Mouse (Mus musculus) Muller cell, postnatal 12 days (primary cell): Measurements from ENCODE around the gene Fgfr2.
"Not testable (repeated sequence)": the region's sequence is repeated elsewhere in the genome, so short reads cannot be mapped to it uniquely, and the experiment has no call there.

Source experiments
- DNase-seq: peaks from one replicate; pipeline ENCODE4 v3.0.0-alpha.2; 2015; ENCODE audit errors: inconsistent ontology term

Fgfr2 gene

DNA sequence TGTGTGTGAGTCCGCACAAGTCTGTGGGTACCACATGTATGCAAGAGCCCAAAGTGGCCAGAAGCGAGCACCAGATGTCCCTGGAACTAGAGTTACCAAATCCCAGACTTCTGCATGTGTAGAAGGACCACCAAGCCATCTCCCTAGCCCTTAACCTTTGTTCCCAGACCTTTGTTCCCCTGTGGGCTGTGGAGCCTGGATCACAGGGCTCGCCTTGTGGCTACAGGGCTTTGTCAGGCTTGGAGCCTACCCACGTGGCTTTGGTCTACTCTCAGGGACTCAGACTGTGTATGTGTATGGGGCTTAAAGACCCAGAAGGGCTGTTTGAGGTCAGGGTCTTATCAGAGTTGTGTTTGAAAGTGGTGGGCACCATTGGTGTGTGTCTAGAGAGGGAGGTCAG lies 2434.5 kb downstream of the Fgfr2 start:
- DNase-seq, result no peak

DNA sequence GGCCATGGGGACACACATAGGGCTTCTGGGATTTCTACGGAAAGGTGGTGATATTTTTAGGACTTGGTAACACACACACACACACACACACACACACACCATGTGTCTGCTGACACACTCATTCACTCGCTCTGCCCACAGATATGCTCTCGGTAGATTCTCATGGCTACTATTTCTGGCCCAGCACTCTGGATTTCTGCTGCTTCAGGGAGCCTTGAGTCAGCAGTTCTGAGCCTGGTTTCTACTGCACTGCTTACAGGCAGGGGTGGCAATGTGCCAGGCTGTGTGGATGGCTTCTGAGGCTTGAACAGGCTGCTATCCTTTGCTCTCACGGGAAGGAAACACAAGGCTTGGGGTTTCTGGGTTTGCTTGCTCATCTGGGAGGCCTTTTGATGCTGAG lies 2441.4 kb downstream of the Fgfr2 start:
- peak; percentile 45 for DNase-seq

DNA sequence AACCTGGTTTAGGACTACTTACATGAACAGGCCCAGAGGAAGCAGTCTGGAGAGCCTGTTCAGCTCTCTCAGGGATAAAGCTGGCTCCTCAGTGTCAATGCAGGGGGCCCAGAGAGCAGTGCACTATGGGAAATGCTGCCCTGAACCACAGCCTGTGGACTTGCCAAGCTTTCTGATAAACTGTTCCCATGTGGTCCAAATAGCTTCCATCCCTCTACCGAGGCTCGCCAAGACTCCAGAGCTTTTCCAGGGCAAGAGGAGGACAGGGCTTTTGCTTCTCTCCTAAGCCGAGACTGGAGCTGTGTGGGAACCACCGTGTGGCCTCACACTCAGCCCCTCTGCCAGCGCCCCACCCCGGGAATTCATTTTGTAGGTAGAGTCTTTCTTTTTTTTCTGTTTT lies 2444.7 kb downstream of the Fgfr2 start:
- DNase-seq, result no peak

DNA sequence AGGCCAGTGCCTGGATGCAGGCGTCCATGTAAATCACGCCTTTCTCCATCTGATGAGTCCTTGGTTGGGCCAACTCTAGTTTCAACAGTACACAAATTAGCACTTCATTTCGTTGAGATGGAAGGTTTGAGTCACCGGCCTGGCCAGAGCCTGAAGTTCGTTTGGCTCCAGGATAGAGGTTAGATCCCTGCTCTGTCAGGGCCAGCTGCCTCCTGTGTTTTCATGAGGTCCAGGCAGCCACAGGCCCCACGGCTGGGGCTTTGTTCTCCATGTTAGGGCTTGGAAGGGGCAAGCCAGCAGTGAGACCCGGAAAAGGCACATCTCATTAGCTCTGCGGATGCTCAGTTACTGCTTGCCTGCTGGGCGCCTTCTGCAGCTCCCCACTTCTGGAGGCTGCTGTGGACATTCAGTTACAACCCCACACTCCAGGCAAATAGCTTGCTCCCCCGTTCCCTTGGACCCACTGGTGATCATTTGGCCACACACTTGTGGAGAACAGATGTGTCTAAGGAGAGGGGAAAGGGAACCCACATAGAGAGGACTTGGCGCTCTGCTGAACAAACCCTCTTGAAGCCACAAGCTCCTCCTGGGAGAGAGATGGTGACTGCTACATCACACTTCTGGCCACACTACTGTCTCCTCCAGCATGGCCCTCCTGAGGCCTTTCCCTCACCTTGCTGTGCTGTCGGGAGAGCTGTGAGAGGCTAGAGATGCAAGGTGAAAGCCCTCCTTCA lies 2445.4 kb downstream of the Fgfr2 start:
- peak; percentile 73 for DNase-seq

DNA sequence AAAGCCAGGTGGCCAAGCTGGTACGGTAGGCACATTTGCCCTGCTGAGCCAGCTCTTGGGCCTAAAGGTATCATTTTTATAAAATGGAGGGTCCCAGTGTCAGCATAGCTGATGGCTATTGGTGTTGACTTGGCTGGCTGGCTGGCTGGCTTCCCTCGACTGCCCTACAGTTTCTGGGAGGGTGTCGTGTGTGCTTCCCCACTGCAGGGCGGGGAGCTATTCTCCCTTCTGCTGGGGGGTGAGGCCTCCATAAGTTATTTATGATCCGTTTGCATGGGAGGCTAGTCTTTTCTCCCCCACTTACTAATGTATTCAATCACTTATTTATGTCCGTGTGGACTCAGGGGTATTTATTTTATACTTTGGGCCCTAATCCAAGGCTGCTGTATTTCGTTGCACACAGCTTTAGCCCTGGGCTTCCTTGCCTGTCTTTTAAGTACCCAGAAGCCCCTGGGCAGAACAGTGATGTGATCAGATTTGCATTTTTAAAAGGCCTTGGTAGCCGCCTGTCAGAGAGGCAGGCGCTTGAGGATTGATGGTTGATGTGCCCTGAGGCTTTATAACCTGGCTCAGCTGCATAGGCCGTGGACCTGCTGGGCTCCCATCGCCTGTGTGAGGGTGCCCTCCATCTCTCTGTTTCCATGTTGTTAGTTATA lies 2446.1 kb downstream of the Fgfr2 start:
- DNase-seq, result no peak

DNA sequence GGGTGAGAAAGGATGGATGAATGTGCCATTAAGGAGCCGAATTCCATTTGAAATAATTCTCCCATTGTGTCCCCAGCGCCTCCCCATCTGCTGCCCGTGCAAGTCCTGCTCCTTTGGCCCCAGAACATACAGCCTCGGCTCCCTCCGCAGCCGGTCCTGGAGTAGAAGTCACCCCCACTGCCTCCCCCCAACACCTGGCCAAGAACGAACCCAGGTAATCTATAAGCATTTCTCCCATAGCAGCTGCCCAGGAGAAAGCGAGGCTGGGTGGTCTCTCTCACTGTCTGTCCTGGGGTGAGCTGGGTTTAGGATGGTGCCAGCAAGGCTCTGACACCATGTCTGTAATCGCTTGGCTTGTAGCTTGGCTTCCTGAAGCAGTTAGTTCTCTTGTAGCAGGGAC lies 2448.6 kb downstream of the Fgfr2 start:
- DNase-seq, result peak; percentile 32

DNA sequence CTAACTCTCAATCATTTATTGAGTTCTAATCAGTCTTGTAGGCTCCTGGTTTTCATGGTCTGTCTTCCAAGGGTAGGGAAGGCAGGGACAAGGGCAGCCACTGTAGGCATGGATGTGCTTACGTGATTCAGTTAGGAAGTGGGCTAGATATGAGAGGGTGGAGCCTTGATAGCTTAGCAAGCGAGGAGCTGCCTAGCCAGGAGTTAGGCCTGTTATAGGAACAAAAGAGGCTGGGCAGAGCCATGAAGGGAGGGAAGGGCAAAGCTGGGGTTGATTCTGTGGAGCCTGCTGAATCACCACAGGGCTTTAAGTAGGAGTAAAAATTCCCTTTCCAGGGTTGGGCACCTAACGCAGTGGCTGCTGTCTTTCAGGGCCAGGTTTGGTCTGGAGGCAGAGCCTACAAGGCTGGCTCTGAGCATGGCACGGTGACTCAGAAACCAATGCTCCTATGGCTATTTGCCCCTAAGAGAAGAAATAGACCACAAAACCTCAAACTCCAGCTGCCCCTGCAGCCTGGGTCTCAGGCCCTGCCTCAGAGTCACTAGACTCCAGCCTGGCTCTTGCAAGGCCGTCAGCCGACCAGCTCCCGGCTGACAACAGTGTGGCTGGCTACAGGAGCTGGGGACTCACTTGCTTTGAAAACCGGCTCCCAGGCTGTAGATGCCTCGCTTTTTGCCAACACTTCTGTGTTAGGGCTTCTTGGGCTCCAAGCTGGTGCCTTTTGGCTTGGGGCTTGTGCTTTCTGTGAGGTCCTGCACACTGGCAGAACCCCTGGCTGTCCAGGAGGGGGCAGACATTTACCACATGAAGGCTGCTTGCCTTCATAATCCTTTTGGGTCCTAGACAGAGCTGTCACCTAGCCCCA lies 2449.7 kb downstream of the Fgfr2 start:
- DNase-seq, result peak; percentile 84

DNA sequence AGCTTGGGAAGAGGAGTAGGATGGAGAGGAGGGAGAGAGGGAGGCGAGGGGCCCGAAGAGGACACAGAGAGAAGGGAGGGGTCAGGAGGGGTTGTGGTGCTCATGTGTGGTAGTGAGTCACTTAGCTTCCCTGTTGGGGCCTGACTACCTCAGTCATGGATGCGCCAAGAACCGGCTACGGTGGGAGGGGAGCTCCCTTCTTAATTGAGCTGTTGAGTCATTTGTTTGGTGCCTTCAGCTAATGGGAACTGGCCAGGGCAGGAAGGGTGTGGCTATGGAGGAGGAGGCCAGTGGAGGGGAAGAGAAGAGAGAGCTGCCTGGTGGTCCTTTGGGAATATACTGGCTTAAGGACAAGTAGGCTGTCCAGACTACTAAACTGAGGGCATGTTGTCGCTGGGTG lies 2451.8 kb downstream of the Fgfr2 start:
- peak; percentile 88 for DNase-seq

DNA sequence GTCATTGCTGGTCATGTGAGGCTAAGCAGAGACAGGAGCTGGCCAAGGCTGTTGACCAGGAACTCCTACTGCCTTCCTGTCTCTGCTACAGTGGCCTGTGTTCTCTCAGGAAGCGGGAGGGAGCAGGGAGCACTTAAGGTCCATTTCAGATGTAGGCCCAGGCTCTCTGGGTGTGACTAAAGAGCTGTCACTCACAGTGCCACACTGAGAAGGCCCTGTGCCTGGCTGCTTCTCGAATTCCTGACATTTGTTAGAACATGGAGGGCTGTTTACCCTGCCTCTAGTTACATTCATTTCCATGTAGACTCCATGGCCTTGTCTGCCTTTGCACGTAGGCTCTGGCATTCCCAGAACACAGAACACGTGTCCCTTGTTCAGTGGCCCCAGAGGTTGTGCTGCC lies 2452.8 kb downstream of the Fgfr2 start:
- no peak for DNase-seq

DNA sequence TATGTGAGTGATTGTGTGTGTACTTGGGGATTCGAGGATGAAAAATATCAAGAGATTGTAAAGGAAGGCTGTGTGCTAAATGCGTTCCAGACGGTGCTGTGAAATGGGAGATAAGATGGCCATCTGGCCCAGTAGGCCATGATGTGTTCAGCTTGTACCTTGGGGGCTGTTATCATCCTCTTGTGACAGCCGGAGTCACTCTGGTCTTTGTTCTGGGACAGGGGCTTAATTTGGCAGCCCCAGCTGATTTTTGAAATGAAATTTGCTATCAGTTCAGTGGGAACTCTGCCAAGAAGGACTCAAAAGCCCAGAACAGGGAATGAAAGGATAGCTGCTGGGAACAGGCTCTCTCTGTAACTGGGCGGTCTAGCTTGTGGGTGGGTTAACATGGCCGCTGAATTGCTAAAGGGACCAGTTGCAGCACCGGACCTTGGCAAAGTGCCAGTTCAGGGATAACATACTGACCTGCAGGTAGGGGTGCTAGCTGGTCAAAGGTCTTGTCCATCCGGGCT lies 2453.7 kb downstream of the Fgfr2 start:
- DNase-seq, result peak; percentile 45

DNA sequence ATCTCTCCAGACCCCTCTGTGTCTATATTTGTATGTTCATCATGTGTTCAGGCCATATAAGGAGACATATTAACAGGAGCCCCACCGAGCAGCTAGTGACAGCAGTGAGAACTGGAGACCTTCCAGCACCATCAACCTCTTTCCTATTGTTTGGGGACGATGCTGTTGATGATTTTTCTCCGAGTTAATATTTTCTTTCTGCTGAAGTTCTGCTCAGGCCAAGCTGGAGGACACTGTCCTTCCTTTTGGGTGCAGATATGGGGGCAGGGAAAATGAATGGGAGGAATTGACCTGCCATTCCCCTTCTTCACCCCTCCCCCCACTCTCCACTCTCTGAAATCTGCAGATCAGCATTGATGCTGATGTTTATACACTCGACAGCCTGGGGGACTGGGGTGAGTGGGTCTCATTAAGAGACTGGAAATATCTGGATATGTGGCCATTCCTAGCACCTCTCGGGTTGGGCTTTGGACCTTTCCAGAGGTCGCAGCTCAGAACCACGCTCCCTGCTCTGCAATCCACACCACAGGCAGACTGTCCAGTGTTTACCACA lies 2454.3 kb downstream of the Fgfr2 start:
- no peak for DNase-seq

DNA sequence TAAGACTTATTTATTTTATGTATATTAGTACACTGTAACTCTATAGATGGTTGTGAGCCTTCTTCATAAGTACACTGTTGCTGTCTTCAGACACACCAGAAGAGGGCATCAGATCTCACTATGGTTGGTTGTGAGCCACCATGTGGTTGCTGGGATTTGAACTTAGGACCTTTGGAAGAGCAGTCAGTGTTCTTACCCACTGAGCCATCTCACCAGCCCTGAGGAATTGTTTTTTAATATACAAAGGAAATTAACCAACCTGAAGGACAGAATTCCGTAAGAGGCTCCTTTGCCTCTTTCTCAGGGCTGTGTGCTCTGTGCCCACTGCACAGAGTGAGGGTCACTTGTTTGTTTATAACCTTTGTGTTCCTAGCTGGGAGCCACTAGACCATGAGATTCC lies 2455.1 kb downstream of the Fgfr2 start:
- not testable (repeated sequence) for DNase-seq

DNA sequence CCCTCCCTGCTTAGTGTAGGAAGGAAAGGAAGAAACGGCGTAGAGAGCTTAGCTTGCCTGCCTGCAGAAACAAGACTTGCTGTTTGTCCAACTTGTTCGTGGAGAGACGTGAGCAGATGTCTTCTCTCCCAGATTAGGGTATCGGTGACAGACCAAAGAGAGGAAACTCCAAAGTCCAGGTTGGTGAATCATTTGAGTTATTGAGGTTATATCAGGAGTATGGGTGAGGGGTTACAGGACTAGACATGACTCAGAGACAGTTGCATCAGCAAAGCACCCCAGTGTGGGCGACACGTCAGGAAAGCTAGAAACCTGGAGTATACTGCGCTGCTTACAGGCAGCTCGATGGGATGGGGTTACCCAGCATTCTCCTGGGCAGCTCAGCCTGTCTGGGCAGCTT lies 2457.8 kb downstream of the Fgfr2 start:
- no peak for DNase-seq

DNA sequence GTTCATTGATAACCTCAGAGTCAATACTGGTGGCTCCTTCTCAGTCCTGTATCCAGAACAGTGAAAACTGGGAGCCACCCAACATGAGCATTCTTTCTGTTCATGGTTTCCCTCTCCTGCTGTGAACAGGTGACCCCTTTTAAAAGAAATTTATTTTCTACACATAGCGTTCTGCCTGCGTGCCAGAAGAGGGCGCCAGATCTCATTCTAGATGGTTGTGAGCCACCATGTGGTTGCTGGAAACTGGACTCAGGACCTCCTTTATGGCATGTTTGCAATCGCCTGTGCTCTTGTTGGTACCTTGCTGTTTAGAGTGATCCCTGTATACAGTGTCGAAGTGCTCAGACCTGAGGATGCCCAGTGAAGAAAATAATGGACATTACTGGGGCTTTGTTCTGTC lies 2458.5 kb downstream of the Fgfr2 start:
- no peak for DNase-seq

DNA sequence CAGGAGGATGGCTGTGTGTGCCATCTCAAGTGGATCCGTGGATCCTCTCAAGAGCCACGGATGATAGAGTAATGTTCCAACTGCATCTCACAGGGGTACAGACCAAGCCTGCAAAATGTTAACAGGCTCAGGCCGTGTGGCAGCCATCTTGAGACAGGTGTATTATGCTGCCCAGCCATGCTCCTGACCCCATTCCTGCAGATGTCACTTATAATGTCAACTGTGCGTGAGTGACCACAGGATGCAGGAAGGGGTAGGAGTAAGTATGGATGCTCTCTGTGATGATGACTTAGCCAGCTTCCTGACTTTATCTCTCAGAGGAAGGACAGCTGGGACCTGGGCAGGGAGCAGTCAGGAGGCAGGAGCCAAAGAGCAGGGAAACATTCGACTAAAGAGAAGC lies 2459.1 kb downstream of the Fgfr2 start:
- no peak for DNase-seq

DNA sequence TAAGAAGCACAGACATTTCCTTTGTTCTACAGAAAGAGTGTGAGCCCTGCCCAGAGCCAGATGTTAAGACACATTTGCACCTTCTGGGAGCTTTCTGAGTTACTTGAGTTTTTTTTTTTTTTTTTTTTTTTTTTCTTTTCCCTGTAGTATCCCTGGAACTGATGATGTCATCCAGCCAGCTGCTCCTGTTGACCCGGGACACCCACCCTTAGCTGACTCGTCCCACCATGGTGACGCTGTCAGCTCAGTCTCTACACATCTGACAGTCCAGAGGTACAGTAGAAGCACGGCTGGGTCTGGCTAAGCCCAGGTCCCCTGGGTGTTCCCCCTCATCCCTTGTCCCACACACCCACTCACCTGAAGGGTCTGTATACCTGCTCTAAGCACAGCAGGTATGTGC lies 2460.3 kb downstream of the Fgfr2 start:
- DNase-seq, result no peak

DNA sequence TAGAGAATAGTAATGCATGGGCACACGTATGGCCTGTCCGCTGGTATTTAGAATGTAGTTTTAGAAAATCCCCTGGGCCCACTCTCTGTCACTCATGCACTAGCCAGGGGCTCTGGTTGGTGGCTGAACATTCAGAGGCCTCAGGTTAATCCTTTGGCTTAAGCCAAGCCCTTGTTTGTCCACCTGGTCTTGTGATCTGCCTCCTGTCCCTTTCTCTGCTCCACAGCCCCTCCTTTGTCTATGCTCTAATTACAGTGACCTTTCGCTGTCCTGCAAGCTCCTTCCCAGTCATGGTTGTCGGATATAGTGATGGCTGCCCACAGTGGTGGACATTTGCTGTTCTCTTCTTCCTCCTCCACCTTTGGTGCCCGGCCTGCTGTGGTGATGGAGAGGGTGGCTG lies 2460.9 kb downstream of the Fgfr2 start:
- no peak for DNase-seq

DNA sequence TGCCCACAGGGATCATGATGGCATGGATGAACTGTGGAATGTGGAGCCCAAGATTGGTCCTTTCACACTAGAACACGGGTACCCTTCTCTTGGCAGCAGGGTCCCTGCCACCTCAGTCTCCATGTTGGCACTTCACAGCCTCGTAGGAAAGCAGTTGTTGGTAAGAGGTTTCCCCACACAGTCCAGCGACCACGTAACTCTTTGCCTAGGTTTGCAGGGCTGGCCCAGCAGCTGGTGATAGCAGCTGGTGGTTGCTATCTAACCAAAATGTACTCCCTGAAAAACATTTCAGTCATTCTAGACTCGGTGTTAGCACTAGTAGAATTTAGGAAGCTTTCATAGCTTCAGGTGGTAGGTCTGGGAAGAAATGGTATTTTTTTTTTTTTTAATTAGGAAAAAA lies 2464.0 kb downstream of the Fgfr2 start:
- no peak for DNase-seq

DNA sequence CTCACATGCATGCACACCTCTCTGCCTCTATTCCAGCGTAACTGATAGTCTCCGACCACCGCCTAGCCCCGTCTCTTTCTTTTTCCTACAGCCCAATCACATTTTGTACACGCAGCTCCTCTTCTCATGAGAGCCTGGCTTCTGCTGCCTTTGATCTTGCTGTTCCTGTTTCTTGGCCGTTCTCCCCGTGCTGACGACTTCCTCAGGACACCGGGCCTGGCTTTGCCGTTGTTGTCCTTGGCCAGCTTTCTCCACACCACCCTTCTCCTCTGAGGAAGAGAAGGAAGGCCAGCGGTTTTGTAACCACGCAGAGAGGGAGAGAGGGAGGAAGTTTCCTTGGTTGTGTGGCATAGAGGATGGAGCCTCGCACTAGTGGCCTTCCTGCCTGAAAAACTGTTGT lies 2465.4 kb downstream of the Fgfr2 start:
- DNase-seq, result no peak

DNA sequence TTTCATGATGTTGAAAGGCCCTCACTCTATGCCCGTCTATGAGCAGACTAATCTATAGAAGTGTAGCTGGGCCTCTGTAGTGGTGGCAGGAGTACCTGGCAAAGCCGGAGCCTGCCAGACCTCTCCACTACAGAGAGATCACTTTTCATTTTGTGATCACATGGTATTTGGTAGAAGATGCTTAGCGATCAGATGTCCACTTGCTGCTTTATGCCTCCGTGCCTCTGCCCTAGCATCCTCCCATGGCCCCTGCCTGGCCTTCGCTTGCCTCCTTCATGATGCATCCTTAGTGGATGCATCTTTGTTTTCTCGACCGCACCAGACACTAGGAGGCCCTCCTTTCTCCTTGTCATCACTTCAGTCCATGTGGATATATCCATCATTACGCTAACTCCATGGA lies 2466.2 kb downstream of the Fgfr2 start:
- no peak for DNase-seq

DNA sequence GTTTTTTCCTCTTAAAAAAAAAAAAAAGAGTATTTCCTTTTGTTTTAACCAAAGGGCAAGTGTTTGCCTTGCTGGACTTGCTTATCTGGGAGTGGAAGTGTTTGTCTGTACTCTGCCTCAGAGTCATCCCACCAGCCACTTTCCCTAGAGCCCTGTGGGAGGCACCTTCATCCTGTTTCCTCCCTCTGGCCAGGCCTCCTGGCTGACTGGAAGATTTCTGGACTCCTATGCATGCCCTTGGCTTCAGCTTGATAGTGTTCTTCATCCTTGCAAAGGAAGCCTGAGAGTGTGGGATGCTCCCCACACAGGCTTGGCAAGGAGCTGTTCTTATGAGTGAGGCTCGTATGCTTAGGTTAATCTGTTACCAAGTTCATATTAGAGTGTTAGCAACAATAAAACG lies 2468.6 kb downstream of the Fgfr2 start:
- no peak for DNase-seq

DNA sequence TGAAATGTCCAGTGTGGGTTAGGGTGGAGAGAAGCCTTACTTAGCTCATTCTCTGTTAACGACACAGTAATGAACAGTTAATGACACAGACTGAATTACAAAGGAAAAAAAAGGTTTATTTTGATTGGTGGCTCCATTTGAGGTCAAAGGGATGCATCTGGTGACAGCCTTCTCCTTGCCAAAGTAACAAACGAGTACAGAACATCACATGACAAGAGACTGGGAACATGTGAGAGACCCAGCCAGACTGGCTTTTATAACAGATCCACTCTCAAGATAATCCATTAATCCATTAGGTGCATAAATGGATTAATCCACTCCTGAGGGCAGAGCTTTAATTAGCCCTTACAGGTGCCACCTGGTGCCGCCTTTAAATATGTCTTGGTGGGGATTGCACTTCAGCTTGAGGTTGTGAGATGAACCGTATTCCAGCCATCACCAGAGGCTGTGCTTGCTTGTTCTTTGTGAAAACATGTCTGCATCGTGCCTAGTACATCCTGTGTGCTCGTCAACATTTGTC lies 2470.1 kb downstream of the Fgfr2 start:
- DNase-seq, result no peak
